15 mouse cellular contexts compared by ENCODE assay signal in genomic region chr10:95233044-95233443, GRCm38 (mm10).
DNase-seq lines count a peak whose midpoint lies in the region; ATAC-seq and TF ChIP-seq lines count a peak whose summit lies in the region.
"Had no signal": no experiment of that assay in that cellular context is flagged by ENCODE, and none has a peak within 500 bp of the region (broad histone marks: within the 10 kb centered on the region; RNA-seq: fewer than 3 reads in every experiment).

No protein-coding gene starts in this region.

- H3K9me3 ChIP-seq in lung, embryonic 16.5 days (ENCODE audit: control insufficient read depth, low read length): no peaks in the 10 kb centered on the region
- no peaks in the 10 kb centered on the region for H3K9me3 ChIP-seq in intestine, postnatal 0 days (ENCODE audit: control insufficient read depth)
- H3K9me3 ChIP-seq: forebrain, embryonic 12.5 days; hindbrain, embryonic 13.5 days; midbrain, embryonic 12.5 days had no signal

- no peak for TF ChIP-seq CTCF in gastrocnemius, adult 2 months (IDR thresholded peaks at IDR 0.05)
- TF ChIP-seq CTCF in kidney, adult 2 months (conservative IDR thresholded peaks at IDR 0.05; ENCODE audit: insufficient read depth, insufficient read length, low read depth, low read length): no peak
- TF ChIP-seq CTCF in intestine, postnatal 0 days (IDR thresholded peaks at IDR 0.05; ENCODE audit: low read depth): peak; percentile 19; the same call in 1 of the 2 replicates

- no peaks in the 10 kb centered on the region for H3K4me1 ChIP-seq in kidney, adult 2 months (ENCODE audit: control insufficient read depth, insufficient read depth, low read length)
- peaks cover 14% of the 10 kb centered on the region for H3K4me1 ChIP-seq in lung, embryonic 16.5 days (replicated peaks; ENCODE audit: control insufficient read depth, insufficient read depth, low read length)
- no peaks in the 10 kb centered on the region for H3K4me1 ChIP-seq in intestine, postnatal 0 days (replicated peaks; ENCODE audit: control insufficient read depth, insufficient read depth, low read length)

- no peaks in the 10 kb centered on the region for H3K36me3 ChIP-seq in kidney, adult 2 months (ENCODE audit: control insufficient read depth, insufficient read depth, low read length)
- H3K36me3 ChIP-seq in lung, embryonic 16.5 days (ENCODE audit: control insufficient read depth, insufficient read depth, low read length): no peaks in the 10 kb centered on the region
- no peaks in the 10 kb centered on the region for H3K36me3 ChIP-seq in intestine, postnatal 0 days (ENCODE audit: control insufficient read depth, insufficient read depth)
- H3K36me3 ChIP-seq: forebrain, embryonic 12.5 days; hindbrain, embryonic 13.5 days; midbrain, embryonic 12.5 days had no signal

- H3K27me3 ChIP-seq in kidney, adult 2 months (replicated peaks; ENCODE audit: control insufficient read depth, insufficient read depth, low read length): no peaks in the 10 kb centered on the region
- no peaks in the 10 kb centered on the region for H3K27me3 ChIP-seq in lung, embryonic 16.5 days (ENCODE audit: control insufficient read depth, insufficient read depth, low read depth, low read length)
- H3K27me3 ChIP-seq in intestine, postnatal 0 days (replicated peaks; ENCODE audit: control insufficient read depth, insufficient read depth, low read length): no peaks in the 10 kb centered on the region
- H3K27me3 ChIP-seq: hindbrain, embryonic 13.5 days had no signal

- intact Hi-C loops in gastrocnemius, adult 2 months (cut with DNase I): no loop called here

- no peak for DNase-seq in gastrocnemius, adult 2 months
- DNase-seq in gastrocnemius, adult 18-20 months (ENCODE audit: low spot score): no peak
- DNase-seq in kidney, adult 2 months: no peak
- no peak for DNase-seq in kidney, postnatal 4 days
- no peak for DNase-seq in lung, postnatal 25 days (ENCODE audit: low spot score)
- no peak for DNase-seq in cerebellum, adult 9-11 months
- DNase-seq: B cell, adult 2 months; cerebellum, postnatal 25 days; gastrocnemius, postnatal 25 days had no signal

- ATAC-seq in lung, embryonic 16.5 days (ENCODE audit: low read depth): peak; percentile 29; the same call in 1 of the 2 replicates
- ATAC-seq in intestine, postnatal 0 days: no peak

- peak overlapping the region; percentile 36 for H3K4me3 ChIP-seq in gastrocnemius, adult 2 months
- no peak overlapping the region for H3K4me3 ChIP-seq in kidney, adult 2 months (ENCODE audit: insufficient read depth, low read depth, low read length)
- no peak overlapping the region for H3K4me3 ChIP-seq in lung, embryonic 16.5 days (ENCODE audit: low read length)
- no peak overlapping the region for H3K4me3 ChIP-seq in intestine, postnatal 0 days (ENCODE audit: low read depth, low read length)
- H3K4me3 ChIP-seq: forebrain, embryonic 12.5 days; hindbrain, embryonic 13.5 days; midbrain, embryonic 12.5 days had no signal

- no peak overlapping the region for H3K9ac ChIP-seq in lung, embryonic 16.5 days (ENCODE audit: low read length)
- no peak overlapping the region for H3K9ac ChIP-seq in intestine, postnatal 0 days (ENCODE audit: low read depth, low read length)
- H3K9ac ChIP-seq: forebrain, embryonic 12.5 days; hindbrain, embryonic 13.5 days; liver, embryonic 14.5 days; midbrain, embryonic 12.5 days had no signal

- peak overlapping the region; percentile 79 for H3K27ac ChIP-seq in gastrocnemius, adult 2 months
- peak overlapping the region; percentile 93 for H3K27ac ChIP-seq in kidney, adult 2 months (ENCODE audit: insufficient read depth, low read depth, low read length)
- H3K27ac ChIP-seq in lung, embryonic 16.5 days (ENCODE audit: low read length): peak overlapping the region; percentile 76
- H3K27ac ChIP-seq in intestine, postnatal 0 days (ENCODE audit: low read depth, low read length): no peak overlapping the region
- H3K27ac ChIP-seq: forebrain, embryonic 12.5 days; hindbrain, embryonic 13.5 days; liver, embryonic 14.5 days; midbrain, embryonic 12.5 days had no signal

- WGBS in kidney, adult 2 months: 67% methylated on average over 10 of the region's 10 CpGs
- 46% methylated on average over 10 of the region's 10 CpGs for WGBS in lung, embryonic 16.5 days
- 56% methylated on average over 10 of the region's 10 CpGs for WGBS in intestine, postnatal 0 days

- no peak for TF ChIP-seq POLR2A in kidney, adult 2 months (IDR thresholded peaks at IDR 0.05; ENCODE audit: low read depth, low read length)

- H3K4me2 ChIP-seq in lung, embryonic 16.5 days (ENCODE audit: low read depth, low read length): no peak overlapping the region
- no peak overlapping the region for H3K4me2 ChIP-seq in intestine, postnatal 0 days (replicated peaks; ENCODE audit: low read depth)
- H3K4me2 ChIP-seq: forebrain, embryonic 12.5 days; hindbrain, embryonic 13.5 days; midbrain, embryonic 12.5 days had no signal
